Comparison of ENCODE assay signal across 9 mouse cellular contexts in the genomic region with DNA sequence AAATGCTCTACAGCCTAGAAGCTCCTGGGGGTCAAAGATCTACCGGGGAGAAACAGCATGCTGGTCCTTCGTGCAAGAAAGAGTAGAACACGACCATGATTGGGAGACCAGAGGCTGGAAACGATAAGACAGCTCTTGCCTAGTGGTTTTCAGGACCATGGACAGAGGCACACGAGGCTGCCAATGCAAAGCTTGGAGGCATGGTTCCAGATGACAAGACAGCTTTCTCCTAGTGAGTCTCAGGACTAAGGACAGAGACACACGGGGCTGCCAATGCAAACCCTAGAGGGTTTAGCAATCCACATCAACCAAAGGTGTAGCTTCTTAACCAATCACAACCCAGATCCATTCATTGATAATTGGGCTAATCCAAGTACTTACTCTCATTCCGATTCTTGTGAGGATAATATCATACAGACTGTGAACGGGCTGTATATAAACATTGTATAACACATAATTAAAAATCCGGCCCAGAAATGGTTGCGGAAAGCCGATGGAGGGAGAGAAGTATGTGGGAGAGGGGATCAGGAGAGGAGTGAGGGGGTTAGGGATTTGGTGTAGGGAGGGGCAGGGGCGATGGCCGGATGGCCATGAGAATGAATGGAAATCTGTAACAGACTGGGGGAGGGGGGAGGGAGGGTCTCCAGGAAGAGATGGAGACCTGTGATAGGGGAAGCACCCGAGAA.
DNase-seq lines count a peak whose midpoint lies in the region; ATAC-seq and TF ChIP-seq lines count a peak whose summit lies in the region.
"Had no signal": no experiment of that assay in that cellular context is flagged by ENCODE, and none has a peak within 500 bp of the region (broad histone marks: within the 10 kb centered on the region; RNA-seq: fewer than 3 reads in every experiment).

No protein-coding gene starts in this region.

- H3K27ac ChIP-seq in midbrain, embryonic 11.5 days (ENCODE audit: low read depth, low read length), result no peak overlapping the region
- H3K27ac ChIP-seq in midbrain, embryonic 16.5 days (ENCODE audit: low read length), result no peak overlapping the region
- no peak overlapping the region for H3K27ac ChIP-seq in midbrain, postnatal 0 days (ENCODE audit: low read depth, low read length)
- H3K27ac ChIP-seq: embryonic facial prominence, embryonic 15.5 days had no signal

- H3K9ac ChIP-seq in midbrain, embryonic 11.5 days (ENCODE audit: low read length), result no peak overlapping the region
- no peak overlapping the region for H3K9ac ChIP-seq in midbrain, embryonic 16.5 days (ENCODE audit: low read depth, low read length)
- H3K9ac ChIP-seq in midbrain, postnatal 0 days (replicated peaks; ENCODE audit: low read length, poor library complexity, severe bottlenecking), result no peak overlapping the region
- H3K9ac ChIP-seq: embryonic facial prominence, embryonic 15.5 days had no signal

- no peaks in the 10 kb centered on the region for H3K9me3 ChIP-seq in midbrain, embryonic 11.5 days (ENCODE audit: control insufficient read depth, low read length)
- no peaks in the 10 kb centered on the region for H3K9me3 ChIP-seq in midbrain, embryonic 16.5 days (replicated peaks; ENCODE audit: control insufficient read depth, low read length, poor library complexity, severe bottlenecking)
- H3K9me3 ChIP-seq in midbrain, postnatal 0 days (ENCODE audit: low read length), result no peaks in the 10 kb centered on the region
- H3K9me3 ChIP-seq: embryonic facial prominence, embryonic 15.5 days had no signal

- no peak overlapping the region for H3K4me2 ChIP-seq in midbrain, embryonic 11.5 days
- no peak overlapping the region for H3K4me2 ChIP-seq in midbrain, embryonic 16.5 days (ENCODE audit: low read length)
- no peak overlapping the region for H3K4me2 ChIP-seq in midbrain, postnatal 0 days (ENCODE audit: low read depth, low read length, poor library complexity, severe bottlenecking)
- H3K4me2 ChIP-seq: embryonic facial prominence, embryonic 15.5 days had no signal

- no peaks in the 10 kb centered on the region for H3K4me1 ChIP-seq in midbrain, embryonic 11.5 days (ENCODE audit: control insufficient read depth, insufficient read depth, low read length)
- H3K4me1 ChIP-seq in midbrain, embryonic 16.5 days (ENCODE audit: control insufficient read depth, insufficient read depth, low read length), result no peaks in the 10 kb centered on the region
- H3K4me1 ChIP-seq in midbrain, postnatal 0 days (ENCODE audit: insufficient read depth, low read length), result no peaks in the 10 kb centered on the region
- H3K4me1 ChIP-seq: embryonic facial prominence, embryonic 15.5 days had no signal

- H3K27me3 ChIP-seq in midbrain, embryonic 11.5 days (ENCODE audit: control insufficient read depth, insufficient read depth, low read length), result no peaks in the 10 kb centered on the region
- H3K27me3 ChIP-seq in midbrain, embryonic 16.5 days (ENCODE audit: control insufficient read depth, insufficient read depth, low read depth, low read length), result no peaks in the 10 kb centered on the region
- H3K27me3 ChIP-seq in midbrain, postnatal 0 days (ENCODE audit: insufficient read depth, low read length), result no peaks in the 10 kb centered on the region
- H3K27me3 ChIP-seq: embryonic facial prominence, embryonic 15.5 days had no signal

- DNase-seq in midbrain, embryonic 11.5 days (ENCODE audit: low spot score, missing footprints), result peak; percentile 87
- peak; percentile 16 for DNase-seq in adrenal gland, adult 2 months
- DNase-seq in heart, adult 18-20 months, result peak; percentile 20 to 49
- peak; percentile 83 for DNase-seq in kidney, postnatal 10 days
- peak; percentile 76 for DNase-seq in midbrain, postnatal 0 days (ENCODE audit: low spot score)
- no peak for DNase-seq in thymus, adult 18-20 months

- 54% methylated on average over 14 of the region's 14 CpGs for WGBS in midbrain, embryonic 11.5 days
- 55% methylated on average over 14 of the region's 14 CpGs for WGBS in midbrain, embryonic 16.5 days
- WGBS in midbrain, postnatal 0 days, result 53% methylated on average over 14 of the region's 14 CpGs

- H3K4me3 ChIP-seq in midbrain, embryonic 11.5 days (ENCODE audit: low read depth, low read length), result no peak overlapping the region
- H3K4me3 ChIP-seq in midbrain, embryonic 16.5 days (ENCODE audit: low read depth, low read length), result no peak overlapping the region
- no peak overlapping the region for H3K4me3 ChIP-seq in midbrain, postnatal 0 days (ENCODE audit: low read depth, low read length)
- H3K4me3 ChIP-seq: embryonic facial prominence, embryonic 15.5 days had no signal

- no peak for TF ChIP-seq CTCF in midbrain, postnatal 0 days (IDR thresholded peaks at IDR 0.05)

- H3K36me3 ChIP-seq in midbrain, embryonic 11.5 days (ENCODE audit: control insufficient read depth, insufficient read depth, low read length), result no peaks in the 10 kb centered on the region
- no peaks in the 10 kb centered on the region for H3K36me3 ChIP-seq in midbrain, embryonic 16.5 days (ENCODE audit: control insufficient read depth, insufficient read depth, low read length)
- no peaks in the 10 kb centered on the region for H3K36me3 ChIP-seq in midbrain, postnatal 0 days (ENCODE audit: insufficient read depth, low read length)
- H3K36me3 ChIP-seq: embryonic facial prominence, embryonic 15.5 days had no signal

- 0 out of 2 replicates have a peak, but pooled peaks have one; percentile 52 for ATAC-seq in midbrain, embryonic 11.5 days (ENCODE audit: low FRiP score)
- ATAC-seq in midbrain, embryonic 16.5 days, result no peak
- ATAC-seq in midbrain, postnatal 0 days (ENCODE audit: low FRiP score), result no peak
- no peak for ATAC-seq in inflammation-experienced regulatory T-cells, adult 6 months

Comparison
In these comparisons a context has a peak if more than half of its experiments do, and no peak if none do; other contexts are left out.
1. DNase-seq: peak in midbrain, embryonic 11.5 days (single experiment), adrenal gland, adult 2 months (single experiment), heart, adult 18-20 months (2 of 2), kidney, postnatal 10 days (single experiment) and midbrain, postnatal 0 days (single experiment); none in thymus, adult 18-20 months (0 of 2).